Mouse (Mus musculus): Measurements from ENCODE around the gene D2hgdh.

GRCm38 (mm10) chr1:93811495-93812039 lies 13.1 kb upstream of the D2hgdh start:
- TF ChIP-seq CTCF (IDR thresholded peaks at IDR 0.05; ENCODE audit: borderline replicate concordance, insufficient read depth, low read depth, low read length) (no peak), POLR2A (IDR thresholded peaks at IDR 0.05; ENCODE audit: borderline replicate concordance, insufficient read depth, low read length) (no peak)

Data from cerebellum, adult 2 months (tissue).